Mouse (Mus musculus): Measurements from ENCODE around the gene Pnldc1. TPM values are rescaled to one million over a fixed set of nuclear protein-coding genes. Genes with fewer than 3 reads are reported as not detected.

The Pnldc1 gene
- 0.31 and 0.90 TPM in 2 replicates for polyA plus RNA-seq (2021; fragmentation: Nextera tagmentation)
- long read RNA-seq, experiment 1: 0 reads
- long read RNA-seq, experiment 2, partial matches to known transcripts: 0 of 4 reads
- long read RNA-seq, experiment 2, other reads (novel, unspliced or antisense): 4 of 4 reads

DNA sequence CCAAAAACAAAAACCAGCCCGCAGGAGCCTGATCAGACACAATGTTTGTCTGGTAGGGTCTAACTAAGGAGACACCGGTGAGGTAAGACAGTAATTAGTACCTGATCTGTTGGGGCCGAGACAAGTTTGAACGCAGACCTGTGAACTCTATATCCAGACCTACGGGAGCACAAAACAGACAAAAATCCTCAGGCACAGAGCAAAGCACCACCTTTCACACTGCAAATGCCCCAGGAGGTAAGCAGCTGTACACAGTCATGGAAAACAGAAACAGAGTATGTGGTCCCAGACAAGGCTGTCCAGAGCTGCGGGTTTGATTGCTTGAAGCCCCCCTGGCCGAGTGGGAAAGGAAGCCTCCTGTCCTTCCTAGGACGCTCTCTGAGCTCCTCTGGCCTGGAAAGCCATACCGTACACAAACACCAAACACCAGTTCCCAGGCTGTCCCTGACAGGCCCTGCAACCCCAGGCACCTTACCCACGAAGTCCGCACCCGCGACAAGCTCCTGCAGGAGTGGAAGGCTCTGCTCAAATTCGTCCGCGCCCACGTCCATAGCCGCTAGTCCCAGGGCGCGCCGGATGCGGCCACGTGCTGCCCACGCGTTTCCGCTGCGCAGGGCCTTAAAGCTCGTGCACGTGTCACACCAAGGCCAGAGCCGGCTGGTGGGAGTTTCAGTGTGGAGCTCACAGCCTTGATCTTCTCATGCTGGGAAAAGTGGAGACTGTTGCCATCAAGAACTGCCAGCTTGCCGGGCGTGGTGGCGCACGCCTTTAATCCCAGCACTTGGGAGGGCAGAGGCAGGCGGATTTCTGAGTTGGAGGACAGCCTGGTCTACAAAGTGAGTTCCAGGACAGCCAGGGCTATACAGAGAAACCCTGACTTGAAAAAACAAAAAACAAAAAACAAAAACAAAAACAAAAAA is at the start of gene Pnldc1:
TSS of gene Pnldc1 (minus strand) at position 870 of the 920 bp plus-strand sequence.

DNA sequence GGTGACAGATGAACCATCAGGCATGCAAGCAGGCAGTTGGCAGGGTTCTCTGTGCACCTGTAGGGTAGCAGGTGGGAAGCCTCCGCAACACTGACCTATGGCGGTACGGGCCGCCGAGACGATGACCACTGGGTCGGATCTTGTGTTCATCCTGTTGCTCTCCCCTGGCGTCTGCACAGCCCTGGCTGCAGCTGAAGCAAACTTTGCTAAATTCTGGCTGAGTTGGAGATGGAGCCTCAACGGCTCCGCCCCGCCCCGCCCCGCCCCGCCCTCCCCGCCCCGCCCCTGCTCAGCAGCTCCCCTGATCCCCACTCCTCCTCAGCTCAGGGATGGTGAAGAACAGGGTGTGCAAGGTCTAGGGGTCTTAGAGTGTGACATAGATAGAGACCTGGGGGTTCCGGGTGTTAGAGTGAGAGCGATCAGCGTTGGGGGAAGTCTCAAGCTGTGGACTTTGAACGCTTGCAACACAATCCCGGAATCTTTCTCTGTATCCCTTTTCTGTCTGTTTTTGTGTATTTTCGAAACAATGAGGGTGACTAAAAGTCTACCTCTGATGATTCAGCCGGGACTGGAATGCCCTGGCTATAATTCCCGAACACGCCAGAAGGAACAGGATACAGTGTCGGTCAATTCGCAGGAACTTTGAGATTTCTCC is 30.2 kb upstream of the Pnldc1 start, which contains the start of gene Acat3:
TSS of gene Acat3 (minus strand) at position 450 of the 655 bp plus-strand sequence.

DNA sequence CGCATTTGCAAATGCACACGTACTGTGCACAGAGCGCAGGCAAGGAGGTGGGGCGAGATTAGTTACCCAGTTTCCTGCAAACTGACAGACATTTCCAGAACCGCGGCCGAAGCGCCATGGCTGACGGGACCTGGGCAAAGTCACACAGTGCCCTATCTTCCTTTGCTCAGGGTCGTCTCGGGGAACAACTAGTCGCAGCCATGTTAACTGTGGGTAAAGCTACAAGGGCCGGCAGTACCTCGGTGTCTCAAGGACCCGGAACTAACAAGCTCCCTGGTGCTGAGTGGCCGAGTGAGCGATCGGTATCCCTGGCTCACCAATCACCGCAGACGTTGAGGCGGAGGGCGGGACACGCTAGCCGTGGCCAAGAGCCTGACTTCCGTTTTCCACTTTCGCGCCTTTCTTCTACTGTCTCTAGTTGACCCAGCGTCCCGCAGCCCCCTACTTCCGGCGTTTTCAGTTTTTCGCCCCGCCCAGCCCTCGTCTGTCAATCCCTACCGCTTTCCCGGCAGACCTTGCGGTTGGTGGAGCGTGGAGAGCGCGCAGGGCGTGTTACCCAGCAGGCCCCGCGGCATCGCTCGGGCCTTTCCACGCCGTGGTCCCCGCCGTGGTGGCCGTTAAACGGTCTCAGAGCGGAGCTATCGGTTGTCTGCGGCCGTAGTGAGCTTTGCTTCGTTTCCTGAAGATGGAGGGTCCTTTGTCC is 6.0 kb upstream of the Pnldc1 start, which contains the start of gene Mrpl18:
TSS of gene Mrpl18 (minus strand) at position 465 of the 703 bp plus-strand sequence.

DNA sequence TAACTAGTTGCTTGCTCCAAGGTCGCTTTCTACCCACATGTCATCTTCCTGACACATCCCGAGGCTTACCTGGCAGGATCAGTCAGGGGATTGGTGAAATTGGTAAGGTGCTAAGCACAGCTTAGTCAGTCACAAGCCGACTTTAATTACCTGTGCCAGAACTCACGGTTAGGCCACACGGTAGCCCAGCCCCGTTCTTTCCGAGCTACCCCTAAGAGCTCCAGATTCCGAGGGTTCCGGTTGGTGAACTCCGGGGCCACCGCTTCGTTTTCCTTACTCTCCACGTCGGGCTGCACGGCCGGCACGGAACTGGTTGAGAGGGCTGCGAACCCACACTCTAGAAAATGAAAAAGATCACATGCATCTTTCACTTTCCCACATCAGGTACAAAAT is 5.5 kb upstream of the Pnldc1 start, which contains the start of gene Tcp1:
TSS of gene Tcp1 (plus strand) at position 214 of the 393 bp plus-strand sequence.

DNA sequence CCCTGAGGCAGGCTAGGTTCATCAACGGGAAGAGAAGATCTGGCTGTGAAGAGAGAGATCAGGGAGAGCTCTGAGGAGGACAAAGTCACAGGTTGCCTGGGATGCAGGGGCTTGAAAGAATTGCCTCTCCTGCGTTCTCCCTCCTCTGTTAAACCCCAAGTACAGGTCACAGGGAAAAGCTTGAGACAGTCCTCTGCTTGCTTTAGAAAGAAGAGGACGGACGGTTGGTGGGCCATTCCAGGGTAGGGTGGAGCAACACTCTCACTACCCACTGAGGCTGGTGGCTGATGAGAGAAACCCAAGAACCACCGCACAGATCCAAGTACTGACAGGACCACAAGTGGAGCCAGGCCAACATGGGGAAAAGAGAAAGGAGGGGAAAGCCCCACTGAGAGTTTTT is 34.3 kb downstream of the Pnldc1 start, which contains the start of gene Mrgprh:
TSS of gene Mrgprh (plus strand) at position 301 of the 400 bp plus-strand sequence.

DNA sequence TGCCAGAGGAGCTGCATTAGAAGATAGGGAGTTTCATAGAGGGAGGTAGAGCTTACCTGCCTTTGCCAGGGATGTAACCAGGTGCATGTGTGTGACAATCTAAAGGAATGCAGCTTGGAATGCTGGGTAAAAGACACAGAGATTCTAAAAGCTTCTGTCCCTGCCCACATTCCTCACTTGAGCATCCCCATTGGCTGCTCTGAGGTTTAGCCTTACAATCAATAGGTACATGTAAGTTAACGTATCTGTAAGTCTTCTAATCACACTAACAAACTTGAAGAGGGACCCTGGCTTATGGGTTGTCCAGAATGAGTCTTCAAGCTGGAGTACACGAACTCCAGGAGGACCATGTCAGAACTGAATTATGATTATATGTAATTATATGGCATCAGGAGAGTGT is 42.0 kb downstream of the Pnldc1 start, which contains the start of gene Mas1:
TSS of gene Mas1 (minus strand) at position 101 of the 400 bp plus-strand sequence.

Small RNA genes lying within 50 kb of the gene (microRNA-seq; reads per million reads assigned to microRNA genes)
- gene Gm24085: not detected

Other genes starting within 250 kb of the Pnldc1 start
- gene Slc22a1, start 234.4 kb downstream of the Pnldc1 start, polyA plus RNA-seq (2021; fragmentation: Nextera tagmentation): 0.79 TPM in 1 of 2 replicates, not detected in the other
- gene Igf2r, start 140.6 kb downstream of the Pnldc1 start, polyA plus RNA-seq (2021; fragmentation: Nextera tagmentation): 2.6 and 3.0 TPM in 2 replicates
- 28.0 and 35.5 TPM in 2 replicates for gene Mas1, start 42.1 kb downstream of the Pnldc1 start, polyA plus RNA-seq (2021; fragmentation: Nextera tagmentation)
- gene Mrgprh, start 34.2 kb downstream of the Pnldc1 start, polyA plus RNA-seq (2021; fragmentation: Nextera tagmentation): not detected in 2 replicates
- gene Tcp1, start 5.5 kb upstream of the Pnldc1 start, polyA plus RNA-seq (2021; fragmentation: Nextera tagmentation): 191 and 205 TPM in 2 replicates
- gene Mrpl18, start 6.1 kb upstream of the Pnldc1 start, polyA plus RNA-seq (2021; fragmentation: Nextera tagmentation): 140 and 143 TPM in 2 replicates
- gene Acat3, start 30.4 kb upstream of the Pnldc1 start, polyA plus RNA-seq (2021; fragmentation: Nextera tagmentation): 3.1 and 4.7 TPM in 2 replicates
- gene Acat2, start 50.5 kb upstream of the Pnldc1 start, polyA plus RNA-seq (2021; fragmentation: Nextera tagmentation): 36.6 and 45.0 TPM in 2 replicates
- gene Wtap, start 83.9 kb upstream of the Pnldc1 start, polyA plus RNA-seq (2021; fragmentation: Nextera tagmentation): 52.3 and 72.0 TPM in 2 replicates
- 249 and 282 TPM in 2 replicates for gene Sod2, start 96.6 kb upstream of the Pnldc1 start, polyA plus RNA-seq (2021; fragmentation: Nextera tagmentation)
- gene Gpr31b, start 142.1 kb upstream of the Pnldc1 start, polyA plus RNA-seq (2021; fragmentation: Nextera tagmentation): not detected in 2 replicates
- gene Tcp10b, start 150.9 kb upstream of the Pnldc1 start, polyA plus RNA-seq (2021; fragmentation: Nextera tagmentation): 0.14 and 0.31 TPM in 2 replicates
- 0.06 TPM in 1 of 2 replicates, not detected in the other for gene Unc93a, start 221.6 kb upstream of the Pnldc1 start, polyA plus RNA-seq (2021; fragmentation: Nextera tagmentation)